Mouse (Mus musculus) layer of hippocampus, postnatal 25 days (tissue): ENCODE results near the gene Zwilch. TPM values are rescaled to one million over a fixed set of nuclear protein-coding genes. Genes with fewer than 3 reads are reported as not detected.

ENCODE experiments used
- DNase-seq, 2 experiments: peaks; one replicate each; pipeline ENCODE4 v3.0.0; 2022; ENCODE audit warnings: mixed read lengths in 2 of 2, low spot score in 1 of 2; ENCODE audit errors: extremely low spot score in 1 of 2
- total RNA-seq, 2 experiments: library from RNA; stranded (reverse); gene quantifications; 2 replicates each; pipeline ENCODE4 v1.2.3; 2021

The Zwilch gene
- total RNA-seq, 2 experiments from 2014 or later, result 4.3 to 6.6 TPM

DNA sequence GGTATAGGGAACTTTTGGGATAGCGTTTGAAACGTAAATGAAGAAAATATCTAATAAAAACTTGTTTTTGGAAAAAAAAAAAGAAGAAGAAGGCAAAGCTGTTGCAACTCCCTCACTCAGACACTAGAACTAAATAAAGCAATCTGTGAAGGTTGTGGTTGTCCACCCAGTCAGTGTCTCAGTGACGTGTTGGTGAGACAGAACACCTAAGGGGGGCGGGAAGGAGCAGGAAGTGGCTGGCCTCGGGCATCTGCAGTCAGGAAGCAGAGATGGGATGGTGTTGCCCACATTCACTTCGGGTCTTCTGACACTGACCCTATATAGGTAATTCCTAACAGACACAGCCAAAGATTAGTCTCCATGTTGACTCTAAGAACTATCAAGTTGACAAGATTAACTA lies 57.1 kb downstream of the Zwilch start:
- no peak for DNase-seq

DNA sequence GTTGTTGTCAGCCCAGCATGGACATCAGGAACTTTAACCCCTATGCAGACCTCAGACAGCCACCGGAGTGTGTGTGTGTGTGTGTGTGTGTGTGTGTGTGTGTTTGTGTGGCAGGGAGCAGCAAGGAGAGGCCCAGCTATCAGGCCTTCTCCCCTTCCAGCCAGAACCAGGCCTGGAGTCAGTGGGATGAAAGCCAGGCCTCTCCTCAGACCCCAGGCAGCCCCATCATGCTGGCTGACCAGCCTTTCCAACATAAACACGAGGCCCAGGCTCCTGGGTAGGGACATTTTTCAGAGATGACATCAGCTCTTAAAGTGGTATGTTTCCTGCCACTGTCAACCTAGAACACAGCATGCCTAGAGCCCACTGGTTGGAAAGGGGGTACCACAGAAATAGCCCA lies 58.3 kb downstream of the Zwilch start:
- DNase-seq, result no peak

DNA sequence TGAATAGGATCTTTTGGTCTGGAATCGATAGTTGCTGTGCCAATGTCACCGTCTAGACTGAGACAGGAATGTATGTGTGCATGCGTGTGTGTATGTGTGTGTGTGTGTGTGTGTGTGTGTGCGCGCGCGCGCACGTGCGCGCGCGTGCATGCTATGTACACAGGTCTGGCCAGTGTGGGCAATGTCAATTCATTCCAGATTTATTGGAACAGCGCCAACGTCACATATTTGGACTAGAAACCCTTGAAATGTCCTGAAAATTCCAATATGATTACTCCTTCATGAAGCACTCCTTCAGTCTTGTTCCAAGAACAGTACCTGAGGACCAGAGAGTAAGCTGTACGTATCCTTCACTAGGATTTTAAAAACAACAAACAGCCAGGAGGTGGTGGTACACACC lies 62.4 kb downstream of the Zwilch start:
- no peak for DNase-seq

DNA sequence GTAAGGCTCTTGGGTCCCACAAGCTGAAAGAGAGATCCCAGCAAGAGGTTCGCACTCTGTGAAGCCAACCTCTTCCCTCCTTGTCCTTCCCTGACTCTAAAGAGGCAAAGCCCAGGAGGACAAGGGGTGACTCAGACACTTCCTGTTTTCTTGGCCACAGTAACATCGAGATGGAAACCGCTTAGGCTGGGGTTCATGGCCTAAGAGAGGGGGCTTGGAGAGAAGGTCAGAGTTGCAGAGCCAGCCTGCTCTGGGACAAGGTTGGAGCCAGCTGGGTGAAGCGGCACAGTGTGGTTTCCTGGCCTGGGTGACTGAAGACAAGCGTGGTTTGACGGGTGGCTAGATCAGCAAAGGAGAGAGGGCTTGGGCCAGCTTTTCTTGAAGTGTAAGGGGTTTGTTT lies 67.6 kb downstream of the Zwilch start:
- no peak for DNase-seq

DNA sequence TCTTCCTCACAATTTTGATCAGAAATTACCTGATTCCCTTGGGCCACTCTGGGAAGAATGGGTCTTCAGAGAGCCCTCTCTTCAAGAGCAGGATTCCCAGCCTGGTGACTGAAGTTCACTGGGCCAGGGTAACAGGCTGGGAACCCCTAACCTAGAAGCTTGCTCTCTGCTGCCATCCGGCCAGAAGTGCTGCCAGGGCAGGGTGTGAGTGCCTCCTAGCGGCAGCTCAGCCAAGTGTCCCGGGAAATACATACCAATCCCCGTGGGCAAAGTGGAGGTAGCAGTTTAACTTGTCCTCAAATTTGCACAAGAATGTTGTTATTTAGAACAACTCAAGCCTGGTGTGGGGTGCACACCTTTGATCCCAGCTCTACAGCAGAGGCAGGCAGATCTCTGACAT lies 72.5 kb downstream of the Zwilch start:
- peak; percentile 48 to 71 for DNase-seq

DNA sequence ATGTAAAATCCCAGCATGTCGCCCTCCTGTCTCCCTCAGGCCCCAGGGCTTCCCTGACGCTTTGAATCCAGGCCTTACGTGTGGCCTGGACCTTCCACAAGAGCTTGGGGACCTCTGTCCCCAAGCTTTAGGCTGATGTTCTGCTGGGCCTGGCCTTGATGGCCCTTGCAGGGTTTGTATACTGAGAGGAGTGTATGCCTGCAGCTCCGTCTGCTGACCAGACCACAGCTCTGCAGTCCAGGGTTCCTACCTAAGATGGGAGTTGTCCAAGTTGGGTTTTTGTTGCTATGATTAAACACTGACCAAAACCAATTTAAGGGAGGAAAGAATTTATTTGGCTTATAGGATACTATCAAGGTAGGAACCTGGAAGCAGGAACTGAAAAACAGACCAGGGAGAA lies 74.6 kb downstream of the Zwilch start:
- no peak for DNase-seq

DNA sequence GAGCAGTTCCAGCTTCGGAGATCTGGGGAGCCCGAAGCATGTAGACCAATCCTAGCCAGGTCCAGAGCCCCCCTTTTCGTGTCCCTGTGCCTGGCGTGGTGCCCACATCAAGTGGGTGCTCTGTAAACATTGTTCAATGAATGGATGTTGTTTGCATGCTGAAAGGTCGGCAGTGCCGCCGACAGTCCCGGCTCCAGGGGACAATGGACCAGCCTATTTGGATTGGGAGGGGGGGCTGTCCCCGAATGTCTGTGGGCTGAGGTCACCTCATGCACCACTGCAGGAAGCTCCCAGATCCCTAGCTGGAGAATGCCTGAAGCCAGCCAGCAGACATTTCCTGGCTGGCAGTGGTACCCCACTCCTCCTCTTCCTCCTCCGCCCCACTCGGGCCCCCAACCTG lies 78.8 kb downstream of the Zwilch start:
- no peak for DNase-seq

DNA sequence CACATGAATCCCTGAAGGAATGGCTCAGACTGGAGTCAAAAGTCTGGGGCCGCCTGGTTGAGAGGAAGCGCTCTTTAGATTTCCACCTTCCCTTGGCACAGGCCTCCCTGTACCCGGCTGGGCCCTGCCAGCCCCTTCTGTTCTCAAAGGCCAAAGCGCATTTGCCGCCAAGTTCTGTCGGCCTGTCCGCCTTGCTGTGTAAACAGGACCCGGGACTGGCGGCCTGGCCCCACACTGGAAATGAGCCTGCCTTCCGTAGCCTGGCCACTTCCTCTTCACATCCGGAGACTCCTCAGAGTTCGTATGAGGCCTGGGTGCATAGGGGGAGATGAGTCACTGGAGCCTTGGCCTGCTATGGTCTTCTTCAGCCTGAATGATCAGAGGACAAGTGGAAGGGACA lies 83.9 kb downstream of the Zwilch start:
- DNase-seq, result no peak

DNA sequence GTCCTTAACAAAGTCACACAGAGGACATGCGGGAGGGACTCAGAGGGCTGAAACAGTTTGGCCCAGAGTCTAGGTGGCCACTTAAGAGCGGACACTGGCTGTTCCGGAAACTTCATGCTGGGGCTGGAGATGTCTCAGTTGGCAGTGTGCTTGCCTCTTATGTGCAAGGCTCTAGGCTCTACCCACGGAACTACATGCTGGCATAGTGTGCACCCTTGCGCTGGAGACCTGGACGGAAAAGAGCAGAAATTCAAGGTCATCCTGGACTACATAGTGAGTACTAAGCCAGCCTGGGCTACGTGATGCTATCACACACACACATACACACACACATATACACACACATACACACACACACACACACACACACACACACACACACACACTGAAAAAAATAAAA lies 84.6 kb downstream of the Zwilch start:
- no peak for DNase-seq

DNA sequence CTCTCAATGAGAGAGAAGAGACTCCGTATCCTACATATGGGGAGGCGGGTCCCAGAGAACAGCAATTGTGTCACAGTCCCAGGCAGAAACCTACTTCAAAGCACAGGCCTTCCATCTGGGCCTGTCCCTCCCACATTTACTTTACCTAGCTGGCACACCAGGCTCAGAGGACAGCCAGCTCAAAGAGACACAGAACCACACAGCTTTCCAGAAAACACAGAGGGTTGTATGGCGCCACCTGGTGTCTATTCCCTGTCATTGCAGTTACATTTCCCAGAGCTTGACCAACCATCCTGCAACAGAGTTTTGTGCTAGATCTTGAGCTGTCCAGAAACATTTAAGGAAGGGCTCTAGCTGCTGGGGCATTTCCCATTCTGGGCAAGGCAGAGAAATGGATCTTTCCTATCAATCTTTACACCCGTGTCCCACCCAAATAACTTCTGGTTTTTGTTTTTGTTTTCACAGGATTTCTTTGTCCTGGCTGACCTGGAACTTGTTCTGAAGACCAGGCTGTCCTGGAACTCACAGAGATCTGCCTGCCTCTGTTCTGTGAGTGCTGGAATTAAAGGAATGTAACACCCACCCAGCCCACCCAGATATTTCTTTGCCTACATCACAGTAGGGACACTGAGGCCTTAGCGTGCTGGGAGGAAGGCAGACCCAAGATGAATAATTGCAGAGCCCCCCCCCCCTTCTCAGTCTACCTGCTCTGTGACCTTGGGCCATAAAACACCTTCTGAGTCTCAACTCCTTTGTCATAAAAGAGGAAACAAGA lies 85.3 kb downstream of the Zwilch start:
- DNase-seq, result peak; percentile 60 to 71

Other genes starting within 250 kb of the Zwilch start
- gene Smad6, start 151.0 kb downstream of the Zwilch start, total RNA-seq, result 1 to 10 TPM; 1.8 to 2.2 TPM
- gene Lctl, start 56.0 kb downstream of the Zwilch start, total RNA-seq, result not detected
- gene Rpl4, start 271 bp upstream of the Zwilch start, total RNA-seq, result 100 to 1,000 TPM; 547 to 604 TPM
- gene Snapc5, start 6.2 kb upstream of the Zwilch start, total RNA-seq, result 10 to 100 TPM; 16.9 to 19.1 TPM
- 1 to 10 TPM; 3.0 to 3.9 TPM for gene Uchl4, start 62.1 kb upstream of the Zwilch start, total RNA-seq
- gene Map2k1, start 80.5 kb upstream of the Zwilch start, total RNA-seq, result 100 to 1,000 TPM; 294 to 332 TPM
- gene Tipin, start 108.5 kb upstream of the Zwilch start, total RNA-seq, result 10 to 100 TPM; 13.8 to 19.7 TPM
- 10 to 100 TPM; 27.7 to 31.6 TPM for gene Dis3l, start 168.2 kb upstream of the Zwilch start, total RNA-seq
- gene Megf11, start 212.5 kb upstream of the Zwilch start, total RNA-seq, result 10 to 100 TPM; 14.0 to 15.6 TPM